Mouse (Mus musculus) midbrain, embryonic 13.5 days (tissue): ENCODE measurements around the gene Afmid. TPM values are rescaled to one million over a fixed set of nuclear protein-coding genes. Genes with fewer than 3 reads are reported as not detected.

ENCODE experiments used
- ATAC-seq: fragments of 200-750 bp; cut with Nextera tagmentation; 2 replicates; pipeline ENCODE4 v1.8.0; 2017; ENCODE audit warnings: mild to moderate bottlenecking, moderate TSS enrichment, moderate library complexity
- H3K27ac ChIP-seq: fragments of 300-500 bp; sonication (generic); 2 replicates; pipeline ENCODE4 v1.5.1; 2015; ENCODE audit warnings: inconsistent platforms, mild to moderate bottlenecking, moderate library complexity
- H3K27me3 ChIP-seq: fragments of 300-500 bp; sonication (generic); 2 replicates; pipeline ENCODE4 v1.6.1; 2015; ENCODE audit warnings: mild to moderate bottlenecking, inconsistent platforms
- H3K36me3 ChIP-seq: fragments of 300-500 bp; sonication (generic); 2 replicates; pipeline ENCODE4 v1.6.1; 2015; ENCODE audit warnings: mild to moderate bottlenecking, inconsistent platforms
- H3K4me1 ChIP-seq: fragments of 300-500 bp; sonication (generic); replicated peaks from 2 replicates; pipeline ENCODE4 v1.6.1; 2015; ENCODE audit warnings: inconsistent platforms
- H3K4me2 ChIP-seq: fragments of 300-500 bp; sonication (generic); replicated peaks from 2 replicates; pipeline ENCODE4 v1.6.1; 2015; ENCODE audit warnings: moderate library complexity, mild to moderate bottlenecking, inconsistent platforms
- H3K4me3 ChIP-seq: fragments of 300-500 bp; sonication (generic); replicated peaks from 2 replicates; pipeline ENCODE4 v1.5.1; 2015; ENCODE audit warnings: mild to moderate bottlenecking, inconsistent platforms
- H3K9ac ChIP-seq: fragments of 300-500 bp; sonication (generic); replicated peaks from 2 replicates; pipeline ENCODE4 v1.6.1; 2015; ENCODE audit warnings: mild to moderate bottlenecking, inconsistent platforms
- H3K9me3 ChIP-seq: fragments of 300-500 bp; sonication (generic); 2 replicates; pipeline ENCODE4 v1.6.1; 2016; ENCODE audit warnings: mild to moderate bottlenecking, inconsistent platforms
- WGBS: fragments of 180-500 bp; shearing (Covaris S2); methylation state at CpG from one replicate; pipeline ENCODE4 v1.1.7; 2015; 5-methylcytosine and 5-hydroxymethylcytosine counted together
- polyA plus RNA-seq: library from polyadenylated mRNA; unstranded; fragments of >200 nt; fragmentation: Nextera tagmentation; extraction: Ambion mirVana; gene quantifications from 2 replicates; pipeline ENCODE4 v1.2.1, GENCODE M21; 2015

The Afmid gene
- polyA plus RNA-seq, 1 experiment from 2014 or later, result 4.1 TPM

DNA sequence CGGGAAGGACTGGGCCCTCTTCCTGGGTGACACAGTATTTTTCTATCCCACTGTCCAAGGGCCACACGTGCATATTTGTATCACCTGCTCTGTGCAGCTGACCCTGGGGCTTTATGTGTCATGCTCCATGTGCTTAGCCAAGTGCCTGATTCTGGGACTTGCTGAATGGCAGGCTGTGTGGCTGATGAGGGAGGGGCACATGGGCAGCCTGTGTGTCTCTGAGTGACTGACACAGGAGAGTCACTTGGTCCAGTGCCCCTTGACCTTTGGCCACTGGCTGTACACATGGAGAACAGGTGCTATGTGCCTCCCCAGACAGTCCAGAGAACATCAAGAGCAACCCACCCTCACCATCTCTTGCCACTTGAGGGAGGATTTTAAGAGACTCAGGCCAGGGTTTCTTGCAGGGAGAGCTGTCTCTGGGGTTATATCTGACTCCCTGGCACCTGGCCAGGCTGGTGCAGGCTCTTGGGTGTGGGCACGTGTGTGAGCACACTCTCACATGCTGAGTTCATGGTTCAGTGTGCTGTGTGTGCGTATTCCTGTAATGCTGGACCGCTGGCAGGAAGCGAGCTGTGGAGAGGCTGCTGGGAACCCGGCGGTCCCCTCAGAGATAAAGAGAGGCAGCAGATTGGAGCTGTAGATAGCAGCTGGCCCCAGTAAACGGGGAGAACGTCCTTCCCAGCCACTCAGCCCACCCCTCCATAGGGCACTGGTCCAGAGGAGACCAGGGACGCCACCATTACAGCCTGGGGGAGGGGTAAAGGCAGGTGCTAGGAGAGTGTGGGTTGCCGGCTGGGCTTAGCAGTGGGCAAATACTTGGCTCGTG lies 52.4 kb downstream of the Afmid start:
- H3K9me3 ChIP-seq, result no peaks in the 10 kb centered on the region
- H3K9ac ChIP-seq, result peak overlapping the region; percentile 58
- H3K4me1 ChIP-seq, result peaks cover 44% of the 10 kb centered on the region
- H3K27ac ChIP-seq, result peak overlapping the region; percentile 65; the same call in 1 of the 2 replicates
- 35% methylated on average over 13 of the region's 13 CpGs for WGBS
- H3K27me3 ChIP-seq, result 0 out of 2 replicates have a peak, but pooled peaks cover 3% of the 10 kb centered on the region
- peak overlapping the region; percentile 33 for H3K4me2 ChIP-seq
- ATAC-seq, result peak; percentile 75
- H3K36me3 ChIP-seq, result no peaks in the 10 kb centered on the region
- H3K4me3 ChIP-seq, result no peak overlapping the region

DNA sequence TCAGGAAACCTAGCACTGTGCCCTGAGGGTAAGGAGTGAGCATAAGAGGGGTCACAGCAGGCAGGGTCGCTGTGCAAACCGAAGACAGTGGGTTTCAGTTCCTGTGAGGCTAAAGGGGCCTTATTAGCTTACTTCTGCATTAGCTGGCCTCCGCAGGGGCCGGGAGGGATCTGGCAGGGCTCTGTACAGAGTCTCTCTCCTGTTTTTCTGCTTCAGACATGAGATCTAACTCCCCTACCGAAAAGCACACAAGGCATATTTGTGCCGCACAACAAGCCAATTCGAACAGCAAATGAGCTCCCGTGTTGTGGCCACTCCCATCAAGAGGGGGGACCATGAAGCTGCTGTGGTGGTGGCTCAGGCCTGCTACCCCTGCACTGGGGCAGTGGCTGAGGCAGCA lies 53.2 kb downstream of the Afmid start:
- Histone ChIP-seq H3K9me3 (no peaks in the 10 kb centered on the region), H3K9ac (peak overlapping the region; percentile 58), H3K4me1 (peaks cover 39% of the 10 kb centered on the region), H3K27me3 (0 out of 2 replicates have a peak, but pooled peaks cover 3% of the 10 kb centered on the region), H3K27ac (peak overlapping the region; percentile 65; the same call in 1 of the 2 replicates), H3K4me3 (no peak overlapping the region), H3K4me2 (peak overlapping the region; percentile 33), H3K36me3 (no peaks in the 10 kb centered on the region)
- ATAC-seq, result peak; percentile 15; the same call in 1 of the 2 replicates
- 26% methylated on average over 8 of the region's 8 CpGs for WGBS

DNA sequence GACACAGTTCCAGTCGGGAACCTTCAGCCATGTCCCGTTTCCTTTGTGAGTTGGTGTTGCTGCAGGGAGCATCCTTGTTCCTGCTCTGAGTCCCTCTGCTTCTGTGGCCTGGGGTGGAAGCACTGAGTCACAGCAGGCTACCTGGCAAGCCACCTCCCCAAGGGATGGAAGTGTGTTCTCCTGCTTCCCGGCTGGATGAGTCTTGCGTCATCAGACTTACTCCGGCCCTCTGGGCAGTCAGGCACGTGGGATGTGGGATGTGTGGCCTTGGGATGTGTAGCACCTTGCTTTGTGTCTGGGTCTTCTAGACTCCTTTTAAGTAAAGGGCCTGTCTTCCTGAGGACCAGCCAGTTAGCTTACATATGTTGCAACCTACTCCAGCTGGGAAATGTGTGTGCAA lies 54.0 kb downstream of the Afmid start:
- Histone ChIP-seq H3K4me2 (no peak overlapping the region), H3K9ac (no peak overlapping the region), H3K27ac (no peak overlapping the region), H3K27me3 (0 out of 2 replicates have a peak, but pooled peaks cover 3% of the 10 kb centered on the region), H3K36me3 (no peaks in the 10 kb centered on the region), H3K4me3 (no peak overlapping the region), H3K4me1 (peaks cover 39% of the 10 kb centered on the region), H3K9me3 (no peaks in the 10 kb centered on the region)
- no peak for ATAC-seq
- WGBS, result 76% methylated on average over 6 of the region's 6 CpGs

DNA sequence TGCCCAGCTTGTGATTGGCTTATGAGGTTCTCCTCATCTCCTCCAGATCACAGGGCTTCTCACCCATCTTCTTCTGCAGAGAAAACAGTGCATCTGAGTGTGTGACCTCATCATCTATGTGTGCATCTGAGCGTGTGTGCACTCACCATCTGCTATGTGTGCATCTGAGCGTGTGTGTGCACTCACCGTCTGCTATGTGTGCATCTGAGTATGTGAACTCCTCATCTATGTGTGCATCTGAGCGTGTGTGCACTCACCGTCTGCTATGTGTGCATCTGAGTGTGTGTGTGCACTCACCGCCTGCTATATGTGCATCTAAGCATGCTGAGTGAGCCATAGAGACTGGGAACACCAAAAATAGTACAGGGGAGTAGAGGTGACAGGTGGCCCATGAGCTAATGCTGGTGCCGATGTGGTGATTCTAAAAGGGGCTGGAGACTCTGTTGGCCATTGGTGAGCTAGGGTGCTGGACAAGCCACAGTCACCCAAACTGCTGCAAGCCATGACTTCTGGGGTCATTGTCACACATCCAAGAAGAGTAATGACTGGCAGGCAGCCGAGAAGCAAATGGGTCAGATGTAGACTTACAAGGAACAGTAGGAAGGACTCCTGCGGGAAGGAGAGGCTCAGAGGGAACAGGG lies 54.7 kb downstream of the Afmid start:
- peaks cover 37% of the 10 kb centered on the region for H3K4me1 ChIP-seq
- ATAC-seq, result no peak
- 92% methylated on average over 9 of the region's 9 CpGs for WGBS

DNA sequence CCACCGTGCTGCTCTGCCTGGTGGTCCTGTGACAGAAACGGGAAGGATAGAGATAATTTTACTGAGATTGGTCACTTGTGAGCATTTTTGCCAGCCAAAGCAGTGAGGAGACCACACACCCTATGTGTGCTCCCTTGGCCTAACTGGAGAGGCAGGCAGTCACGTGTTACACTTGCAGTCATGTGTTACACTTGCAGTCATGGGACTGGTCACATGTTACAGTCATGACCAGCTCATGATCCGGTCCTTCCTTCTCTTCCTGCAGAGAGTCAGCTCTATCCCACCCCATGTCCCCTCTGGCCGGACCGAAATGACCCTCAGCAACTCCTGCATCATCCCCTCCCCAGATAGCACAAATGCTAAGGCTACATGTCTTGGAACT lies 55.2 kb downstream of the Afmid start:
- no peak overlapping the region for H3K4me3 ChIP-seq
- no peak overlapping the region for H3K4me2 ChIP-seq
- 85% methylated on average over 6 of the region's 6 CpGs for WGBS
- H3K36me3 ChIP-seq, result no peaks in the 10 kb centered on the region
- peaks cover 32% of the 10 kb centered on the region for H3K4me1 ChIP-seq
- no peak overlapping the region for H3K9ac ChIP-seq
- H3K9me3 ChIP-seq, result no peaks in the 10 kb centered on the region
- H3K27ac ChIP-seq, result no peak overlapping the region
- no peak for ATAC-seq
- H3K27me3 ChIP-seq, result 0 out of 2 replicates have a peak, but pooled peaks cover 6% of the 10 kb centered on the region

More for the DNA sequence above, 54.7 kb downstream of the Afmid start:
- Histone ChIP-seq H3K4me3 (no peak overlapping the region), H3K27me3 (0 out of 2 replicates have a peak, but pooled peaks cover 6% of the 10 kb centered on the region), H3K9me3 (no peaks in the 10 kb centered on the region), H3K9ac (no peak overlapping the region), H3K27ac (no peak overlapping the region), H3K36me3 (no peaks in the 10 kb centered on the region), H3K4me2 (no peak overlapping the region)

DNA sequence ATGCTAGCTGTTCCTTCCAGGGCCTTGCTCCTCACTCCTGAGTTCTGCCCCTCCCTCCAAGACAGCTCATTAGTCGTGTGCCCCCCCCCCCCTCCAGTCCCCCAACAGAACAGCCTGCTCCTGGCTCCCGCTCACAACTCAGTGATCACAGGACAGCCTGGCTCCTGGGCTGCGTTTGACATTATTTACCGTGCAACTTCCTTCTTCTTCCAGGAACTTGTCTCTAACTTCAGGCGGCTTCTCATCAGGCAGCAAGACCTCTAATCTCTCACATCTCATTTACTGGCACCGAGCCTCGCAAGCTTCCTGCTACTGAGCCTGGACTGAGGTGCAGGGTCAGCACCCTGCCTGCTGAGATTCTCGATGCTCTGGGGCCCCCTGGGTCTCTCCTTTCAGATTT lies 56.1 kb downstream of the Afmid start:
- no peaks in the 10 kb centered on the region for H3K36me3 ChIP-seq
- H3K9me3 ChIP-seq, result no peaks in the 10 kb centered on the region
- 17% methylated on average over 7 of the region's 8 CpGs for WGBS
- no peak overlapping the region for H3K4me3 ChIP-seq
- 0 out of 2 replicates have a peak overlapping the region, but pooled peaks have one; percentile 19 for H3K9ac ChIP-seq
- H3K4me1 ChIP-seq, result peaks cover 32% of the 10 kb centered on the region
- H3K4me2 ChIP-seq, result no peak overlapping the region
- H3K27me3 ChIP-seq, result 0 out of 2 replicates have a peak, but pooled peaks cover 6% of the 10 kb centered on the region
- no peak for ATAC-seq
- H3K27ac ChIP-seq, result no peak overlapping the region

DNA sequence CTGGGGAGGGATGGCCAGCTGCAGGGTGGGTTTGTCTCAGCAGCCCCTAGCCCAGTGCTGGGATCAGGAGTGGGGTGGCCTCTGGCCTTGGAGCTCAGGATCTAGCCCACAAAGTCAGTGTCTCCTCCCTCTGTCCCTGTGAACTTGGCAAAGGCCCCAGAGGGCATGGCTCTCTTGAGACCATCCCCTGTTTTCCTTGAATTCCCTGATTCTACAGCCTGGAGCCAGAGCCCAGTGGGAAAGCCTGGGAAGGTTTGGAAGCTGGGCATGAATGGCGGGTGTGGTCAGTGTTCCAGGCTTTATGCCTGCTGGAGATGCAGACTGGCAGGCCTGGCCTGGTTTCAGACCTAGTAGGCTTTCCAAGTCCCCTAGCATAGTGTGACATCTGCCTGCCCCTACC lies 56.5 kb downstream of the Afmid start:
- Histone ChIP-seq H3K27me3 (0 out of 2 replicates have a peak, but pooled peaks cover 6% of the 10 kb centered on the region), H3K4me3 (no peak overlapping the region), H3K4me2 (no peak overlapping the region), H3K36me3 (no peaks in the 10 kb centered on the region), H3K27ac (no peak overlapping the region), H3K9me3 (no peaks in the 10 kb centered on the region), H3K4me1 (peaks cover 32% of the 10 kb centered on the region), H3K9ac (0 out of 2 replicates have a peak overlapping the region, but pooled peaks have one; percentile 19)
- WGBS, result 73% methylated on average over 1 of the region's 1 CpGs
- ATAC-seq, result no peak

DNA sequence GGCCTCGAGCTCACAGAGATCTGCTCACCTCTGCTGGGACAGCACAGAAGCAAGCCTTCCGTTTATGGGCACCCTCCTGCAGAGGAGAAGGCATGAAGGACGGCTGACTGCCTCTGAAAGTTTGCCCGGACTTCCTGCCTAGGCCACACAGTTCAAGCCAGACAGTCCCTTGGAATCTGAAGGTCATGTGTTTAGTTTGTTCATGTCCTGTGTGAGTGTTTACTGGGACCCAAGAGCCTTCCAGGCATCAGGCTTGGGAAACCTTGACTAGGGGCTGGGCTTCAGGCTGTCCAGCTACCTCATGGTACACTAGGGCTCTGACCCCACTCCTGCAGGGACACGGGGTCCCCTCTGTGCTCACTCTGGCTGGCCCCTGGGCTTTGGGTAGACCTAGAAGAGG lies 60.3 kb downstream of the Afmid start:
- H3K4me3 ChIP-seq, result no peak overlapping the region
- ATAC-seq, result no peak
- H3K27me3 ChIP-seq, result peaks cover 14% of the 10 kb centered on the region
- H3K27ac ChIP-seq, result no peak overlapping the region
- no peak overlapping the region for H3K9ac ChIP-seq
- WGBS, result 71% methylated on average over 5 of the region's 5 CpGs
- H3K4me1 ChIP-seq, result peaks cover 43% of the 10 kb centered on the region
- H3K4me2 ChIP-seq, result no peak overlapping the region
- H3K36me3 ChIP-seq, result no peaks in the 10 kb centered on the region
- H3K9me3 ChIP-seq, result no peaks in the 10 kb centered on the region

DNA sequence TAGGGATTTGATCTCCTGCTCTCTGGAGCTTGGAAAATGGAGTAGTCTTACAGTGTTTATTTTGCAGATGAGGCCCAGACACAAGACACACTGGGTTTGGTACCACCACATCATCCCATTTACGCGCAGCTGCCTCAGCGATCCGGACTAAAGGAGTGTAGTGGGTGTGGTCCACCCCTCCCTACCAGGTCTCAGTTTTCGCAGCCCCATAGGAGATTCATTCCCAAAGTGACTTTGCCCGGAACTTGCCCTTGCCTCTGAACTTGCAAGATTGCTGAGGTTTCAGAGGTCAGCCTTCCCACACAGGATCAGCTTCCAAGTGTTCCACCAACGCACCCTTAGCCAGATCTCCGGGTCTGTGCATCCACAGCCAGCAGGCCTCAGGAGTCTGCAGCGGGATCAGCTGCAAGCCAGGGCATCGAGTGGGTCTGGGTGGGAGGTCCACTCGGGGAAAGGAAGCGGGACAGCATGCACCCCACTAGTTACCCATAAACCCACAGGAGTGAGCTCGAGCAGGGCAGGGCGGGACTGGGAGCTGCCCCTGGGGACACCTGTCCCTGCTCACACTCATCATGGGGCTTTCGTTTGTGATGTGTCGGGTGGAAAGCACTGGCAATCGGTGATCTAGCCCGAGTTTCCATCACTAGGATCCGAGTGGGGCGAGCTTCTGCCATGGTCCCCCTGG lies 62.6 kb downstream of the Afmid start:
- no peak overlapping the region for H3K9ac ChIP-seq
- H3K4me1 ChIP-seq, result peaks cover 36% of the 10 kb centered on the region
- peak overlapping the region; percentile 24 for H3K4me3 ChIP-seq
- ATAC-seq, result no peak
- peak overlapping the region; percentile 55 for H3K4me2 ChIP-seq
- H3K36me3 ChIP-seq, result no peaks in the 10 kb centered on the region
- H3K27me3 ChIP-seq, result peaks cover 29% of the 10 kb centered on the region
- WGBS, result 21% methylated on average over 20 of the region's 20 CpGs
- no peaks in the 10 kb centered on the region for H3K9me3 ChIP-seq
- no peak overlapping the region for H3K27ac ChIP-seq

DNA sequence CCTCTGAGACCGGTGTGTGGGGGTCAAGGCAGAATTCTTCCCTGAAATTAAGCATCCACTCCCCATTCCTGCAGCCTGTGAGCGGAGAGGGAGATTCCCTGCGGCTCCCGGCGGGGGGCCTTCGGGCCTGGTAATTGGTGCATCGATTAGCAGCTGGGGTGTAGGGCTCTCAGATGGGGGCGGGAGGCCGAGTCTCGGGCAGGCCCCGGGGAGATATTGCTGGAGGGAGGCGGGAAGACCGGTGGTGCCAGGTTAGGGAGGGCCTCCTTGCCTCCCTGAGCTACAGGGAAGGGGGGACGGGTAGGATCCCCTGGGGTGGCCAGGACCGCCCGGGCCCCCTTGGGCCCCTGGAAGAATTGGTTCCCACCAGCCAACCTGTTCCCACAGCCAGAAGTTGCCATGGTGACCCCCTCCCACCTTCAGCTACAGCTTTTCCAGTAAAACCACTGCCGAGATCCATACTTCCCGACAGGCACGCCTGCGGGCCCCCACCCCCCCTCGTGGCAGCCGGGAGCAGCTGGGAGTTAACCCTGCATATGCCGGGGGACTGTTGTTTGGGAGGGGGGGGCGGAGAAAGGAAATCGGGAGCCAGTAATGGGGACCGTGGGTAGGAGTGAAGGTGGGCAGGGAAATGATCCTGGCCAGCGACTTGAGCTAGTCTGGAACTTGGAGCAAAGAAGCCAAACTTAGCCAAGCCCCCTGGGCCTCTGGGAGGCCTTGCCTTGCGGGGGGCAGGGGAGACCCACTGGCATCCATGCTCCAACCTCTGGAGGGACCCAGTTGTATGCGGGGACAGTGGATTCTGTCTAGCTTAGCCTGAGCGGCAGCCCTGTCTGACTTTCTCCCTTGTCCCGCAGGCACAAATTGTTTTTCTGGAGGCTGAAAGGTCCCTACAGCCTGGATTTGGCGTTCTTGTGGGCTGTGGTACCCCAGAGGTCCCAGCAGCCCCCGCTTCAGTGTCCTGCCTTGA lies 63.4 kb downstream of the Afmid start:
- no peaks in the 10 kb centered on the region for H3K9me3 ChIP-seq
- peak overlapping the region; percentile 52 for H3K9ac ChIP-seq
- peak overlapping the region; percentile 24 for H3K4me3 ChIP-seq
- peak; percentile 53 for ATAC-seq
- peak overlapping the region; percentile 80 for H3K27ac ChIP-seq
- H3K4me2 ChIP-seq, result peak overlapping the region; percentile 55
- peaks cover 29% of the 10 kb centered on the region for H3K27me3 ChIP-seq
- no peaks in the 10 kb centered on the region for H3K36me3 ChIP-seq
- WGBS, result 2% methylated on average over 33 of the region's 33 CpGs
- H3K4me1 ChIP-seq, result peaks cover 36% of the 10 kb centered on the region
